Mouse (Mus musculus) ZHBTc4 (cell line): ENCODE data around the gene Crp.

ENCODE experiments used
- DNase-seq: peaks from one replicate; pipeline ENCODE4 v3.0.0-alpha.2; 2011; ENCODE audit warnings: low read depth, low spot score

Crp gene

DNA sequence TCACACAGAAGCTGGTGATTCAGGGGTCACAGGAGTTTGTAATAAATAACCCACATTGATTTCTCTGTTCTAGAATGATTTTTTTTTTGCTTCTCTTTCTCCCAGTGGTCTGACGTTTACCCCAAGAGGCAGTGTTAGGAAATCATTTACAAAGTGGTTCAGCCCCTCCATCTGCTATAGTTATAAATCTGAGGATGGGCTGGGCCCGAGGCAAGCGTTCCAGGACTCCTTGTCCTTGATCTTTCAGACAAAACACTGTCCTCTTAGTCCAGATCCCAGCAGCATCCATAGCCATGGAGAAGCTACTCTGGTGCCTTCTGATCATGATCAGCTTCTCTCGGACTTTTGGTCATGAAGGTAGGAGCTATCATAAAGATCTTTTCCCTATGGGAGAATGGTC is at the start of gene Crp:
Gene Crp, plus strand, starts transcription at position 212 of the 400 bp plus-strand sequence.
- no peak for DNase-seq

GRCm38 (mm10) chr1:172649396-172649795 is 48.5 kb upstream of the Crp start:
- no peak for DNase-seq

GRCm38 (mm10) chr1:172650519-172651287 is 47.2 kb upstream of the Crp start:
- peak; percentile 25 for DNase-seq

DNA sequence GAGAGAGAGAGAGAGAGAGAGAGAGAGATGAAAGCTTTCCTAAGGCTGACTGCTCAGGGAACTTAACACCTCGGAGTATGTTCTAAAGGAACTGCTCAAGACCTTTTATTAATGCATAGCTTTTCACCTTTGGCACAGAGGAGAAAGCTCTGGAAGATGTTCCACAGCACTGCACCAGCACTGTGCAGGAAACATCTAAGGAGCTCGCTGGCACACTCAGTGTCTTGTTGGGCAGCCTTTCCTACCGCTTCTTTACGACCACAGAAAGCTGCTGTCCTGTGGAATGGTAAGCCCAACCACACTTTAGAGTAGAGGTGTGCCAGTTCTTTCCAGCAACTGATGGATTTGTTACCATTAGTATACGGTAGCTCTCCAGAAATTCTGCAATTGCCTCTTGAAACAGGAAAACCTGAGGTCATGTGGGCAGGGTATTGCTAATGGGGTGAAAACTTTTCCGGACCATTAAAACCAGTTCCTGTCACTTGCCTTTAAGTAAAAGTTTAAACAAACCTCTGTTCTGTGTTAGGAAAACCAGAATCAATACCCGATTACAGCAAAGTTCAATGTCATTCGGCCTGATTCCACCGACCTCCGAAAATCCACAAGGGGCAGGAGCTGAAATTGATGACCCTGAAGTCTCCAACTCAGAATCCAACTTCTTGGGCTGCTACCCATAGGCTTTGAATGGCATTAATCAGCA is 46.4 kb upstream of the Crp start:
- DNase-seq = no peak

GRCm38 (mm10) chr1:172652040-172652662 is 45.7 kb upstream of the Crp start:
- no peak for DNase-seq

- DNase-seq = no peak
Measured at GRCm38 (mm10) chr1:172653900-172654299, 44.0 kb upstream of the Crp start.

- DNase-seq = peak; percentile 30
Measured at GRCm38 (mm10) chr1:172657266-172657665, 40.6 kb upstream of the Crp start.

DNA sequence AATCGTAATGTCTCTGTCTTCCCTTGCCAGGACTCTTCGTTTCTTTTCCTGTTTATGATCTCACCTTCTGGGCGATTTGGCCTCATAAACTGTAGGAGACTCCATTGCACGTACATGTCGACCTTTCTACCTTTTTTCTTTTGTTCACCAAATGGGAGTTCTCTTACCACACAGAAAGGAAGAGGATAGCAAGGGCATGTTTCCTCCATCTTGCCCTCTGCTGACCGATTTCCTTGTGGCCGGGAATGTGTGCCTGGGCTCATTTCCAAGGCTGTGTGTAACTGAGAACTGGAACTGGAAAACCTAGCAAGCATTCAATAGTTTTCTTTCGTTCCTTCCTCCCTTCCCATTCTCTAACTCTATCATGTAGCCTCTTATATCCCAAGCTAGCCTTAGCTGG is 38.2 kb upstream of the Crp start:
- DNase-seq = no peak

GRCm38 (mm10) chr1:172665457-172665856 is 32.4 kb upstream of the Crp start:
- no peak for DNase-seq

DNA sequence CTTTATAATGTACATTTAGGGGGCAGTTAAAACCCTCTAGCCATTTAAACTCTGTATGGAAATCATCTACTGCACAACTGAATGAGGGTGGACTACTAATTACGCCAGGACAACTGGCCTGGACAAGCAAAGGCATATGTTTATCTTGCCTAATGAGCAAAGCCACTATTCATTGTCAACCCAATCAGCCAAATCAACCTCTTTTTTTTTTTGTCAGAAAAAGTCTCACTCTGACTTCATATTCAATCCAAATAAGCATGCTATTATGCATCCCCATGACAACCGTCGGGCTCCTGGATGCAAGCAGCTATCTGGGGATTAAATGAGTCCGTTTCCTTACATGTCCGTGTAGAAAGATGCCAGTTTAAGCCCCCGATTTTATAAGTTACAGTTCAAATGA is 30.3 kb upstream of the Crp start:
- no peak for DNase-seq

DNA sequence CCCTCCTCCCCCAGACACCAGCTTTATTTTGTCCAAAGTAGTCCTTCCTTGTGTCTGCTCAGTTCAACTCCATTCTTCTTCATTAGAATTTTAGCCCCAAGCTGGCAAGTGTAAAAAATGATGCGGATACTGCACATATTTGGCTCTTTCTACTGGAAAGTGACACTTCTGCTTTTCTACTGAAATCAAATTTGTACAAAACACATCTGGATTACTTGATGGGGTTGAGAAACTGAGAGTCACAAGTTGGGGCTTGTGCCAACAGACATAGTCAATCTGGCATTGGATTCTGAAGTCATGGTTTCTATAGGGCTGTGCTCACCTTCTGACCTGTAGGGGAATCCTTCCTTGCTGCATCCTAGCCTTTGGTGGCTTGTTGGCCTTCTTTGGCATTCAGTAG is 27.1 kb upstream of the Crp start:
- DNase-seq = no peak

- DNase-seq = no peak
Measured at GRCm38 (mm10) chr1:172680742-172681141, 17.1 kb upstream of the Crp start.

DNA sequence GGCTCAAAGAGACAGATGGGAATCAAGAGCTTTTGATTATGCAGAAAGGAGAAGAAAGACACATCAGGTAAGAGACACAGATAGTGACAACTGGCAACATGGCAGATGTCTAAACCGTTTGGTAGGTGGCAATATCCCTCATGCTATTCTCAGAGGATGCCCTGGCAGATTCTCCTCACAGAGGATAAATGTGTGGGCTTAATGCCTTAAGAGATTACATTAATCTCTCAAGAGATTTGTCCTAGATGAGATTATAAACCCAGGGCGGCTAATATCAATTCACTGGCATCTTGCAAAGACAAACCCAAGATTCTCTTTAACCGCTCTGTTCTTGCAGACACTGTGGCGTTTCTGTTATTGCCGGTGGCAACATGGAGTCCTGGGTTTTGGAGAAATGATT is 14.3 kb upstream of the Crp start:
- no peak for DNase-seq

- DNase-seq = peak; percentile 54
Measured at GRCm38 (mm10) chr1:172683957-172684356, 13.9 kb upstream of the Crp start.

GRCm38 (mm10) chr1:172685178-172685577 is 12.7 kb upstream of the Crp start:
- no peak for DNase-seq

DNA sequence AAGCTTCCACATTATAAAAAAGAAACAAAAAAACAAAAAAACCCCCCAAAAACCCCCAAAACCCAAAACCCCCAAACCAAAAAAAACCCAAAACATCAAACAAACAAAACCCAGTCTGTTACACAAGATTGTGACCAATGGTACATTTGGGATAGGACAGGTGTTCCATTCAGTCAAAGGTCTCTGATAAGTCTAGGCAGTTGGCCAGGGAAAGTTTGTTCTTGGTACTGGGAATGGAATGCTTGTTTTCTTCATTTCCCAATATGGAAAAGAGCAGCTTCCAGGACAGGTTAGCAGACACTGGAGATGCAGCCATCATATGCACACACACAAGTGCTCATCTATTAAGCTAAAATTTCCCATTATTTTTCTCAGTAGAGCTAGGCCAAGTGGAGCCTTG is 433 bp upstream of the Crp start:
- DNase-seq = no peak

DNA sequence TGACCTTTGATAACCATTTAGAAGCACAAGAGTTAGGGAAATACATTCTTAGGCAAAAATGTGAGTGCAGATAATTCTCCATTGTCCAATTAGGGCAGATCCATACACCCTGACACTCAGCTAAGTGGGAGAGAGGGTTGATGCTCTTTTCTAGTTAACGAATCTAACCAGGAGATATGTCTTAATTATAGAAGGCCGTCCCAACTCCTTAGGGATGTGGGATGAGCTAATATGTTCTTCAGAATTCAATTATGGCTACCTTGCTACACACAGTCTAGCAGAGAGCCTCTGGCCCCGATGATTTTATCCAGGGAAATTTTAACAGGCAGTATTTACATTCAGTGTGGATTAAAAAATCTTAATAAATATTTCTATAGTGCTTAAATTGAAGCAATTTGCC is 3.0 kb downstream of the Crp start:
- DNase-seq = no peak

GRCm38 (mm10) chr1:172701381-172701780 is 3.5 kb downstream of the Crp start:
- peak; percentile 76 for DNase-seq

- DNase-seq = no peak
Measured at GRCm38 (mm10) chr1:172701901-172702300, 4.0 kb downstream of the Crp start.

DNA sequence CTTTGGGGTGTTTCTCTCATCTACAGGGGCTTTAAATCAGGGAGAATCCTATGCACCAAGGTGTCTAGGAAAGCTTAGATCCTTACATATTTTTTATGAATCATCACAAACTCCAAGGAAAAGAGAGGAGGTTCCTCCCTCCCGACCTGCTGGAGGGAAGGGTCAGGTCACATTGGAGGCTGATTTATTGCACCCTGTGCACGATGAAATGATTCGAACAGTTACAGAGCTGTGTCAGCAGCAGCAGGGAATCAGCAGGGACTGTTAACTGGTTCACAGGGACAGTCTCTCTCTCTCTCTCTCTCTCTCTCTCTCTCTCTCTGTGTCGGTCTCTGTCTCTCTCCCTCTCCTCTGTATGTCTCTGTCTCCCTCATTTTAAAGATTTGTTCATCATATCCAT is 6.9 kb downstream of the Crp start:
- DNase-seq = no peak

GRCm38 (mm10) chr1:172706243-172706642 is 8.4 kb downstream of the Crp start:
- no peak for DNase-seq

DNA sequence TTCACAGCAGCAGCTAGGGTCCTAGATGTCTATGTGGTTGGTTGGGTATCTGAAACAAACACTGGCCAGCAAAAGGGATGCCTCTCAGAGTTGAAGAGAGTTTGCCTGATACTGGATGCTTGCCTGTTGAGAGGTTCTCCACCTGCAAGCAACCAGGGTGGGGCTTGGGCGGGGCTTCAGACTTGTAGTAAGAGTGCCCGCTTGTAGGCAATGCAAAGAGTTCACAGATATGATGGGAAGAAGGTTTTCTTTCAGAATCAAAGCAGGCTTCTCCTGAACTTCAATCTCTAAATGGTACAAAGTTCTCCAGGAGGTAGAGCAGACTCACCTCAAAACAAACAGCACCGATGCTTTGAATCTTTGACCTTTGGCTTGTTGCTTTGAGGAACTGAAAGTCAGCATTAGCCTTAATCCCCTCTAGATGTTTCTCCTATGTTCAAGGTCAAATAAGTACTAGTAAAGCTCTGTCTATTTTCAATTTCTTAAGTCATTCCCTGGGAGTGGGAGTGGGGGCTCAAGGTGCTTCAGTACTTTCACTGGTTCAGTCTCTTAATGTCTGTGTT is 12.0 kb downstream of the Crp start:
- DNase-seq = no peak
